Mouse (Mus musculus) cerebellum, adult 2 months (tissue): ENCODE data around the gene Gm4340. TPM values are rescaled to one million over a fixed set of nuclear protein-coding genes. Genes with fewer than 3 reads are reported as not detected.
"Not testable (repeated sequence)": the region's sequence is repeated elsewhere in the genome, so short reads cannot be mapped to it uniquely, and the experiment has no call there.

Experiments
- DNase-seq, 2 experiments: peaks; one replicate each; pipeline ENCODE4 v3.0.0; 2021
- H3K27ac ChIP-seq: fragments of 200-500 bp; 2 replicates; pipeline ENCODE4 v1.5.1; 2012; ENCODE audit warnings: low read length, control low read depth, inconsistent platforms; ENCODE audit not compliant: insufficient read depth
- H3K27me3 ChIP-seq: fragments of 200-500 bp; 2 replicates; pipeline ENCODE4 v1.6.1; 2012; ENCODE audit warnings: inconsistent platforms, mild to moderate bottlenecking, low read length, moderate library complexity; ENCODE audit not compliant: control insufficient read depth, insufficient read depth
- H3K4me1 ChIP-seq: fragments of 200-500 bp; 2 replicates; pipeline ENCODE4 v1.6.1; 2011; ENCODE audit warnings: low read length; ENCODE audit not compliant: control insufficient read depth, insufficient read depth
- H3K4me3 ChIP-seq: fragments of 200-500 bp; replicated peaks from 2 replicates; pipeline ENCODE3; 2011; ENCODE audit warnings: mild to moderate bottlenecking, low read depth, low read length, control low read depth; ENCODE audit not compliant: insufficient read depth
- CTCF ChIP-seq: fragments of 200-500 bp; IDR thresholded peaks from 2 replicates; pipeline ENCODE4 v1.5.1; 2011; ENCODE audit warnings: low read depth, mild to moderate bottlenecking, control low read depth, low read length, moderate library complexity, borderline replicate concordance; ENCODE audit not compliant: insufficient read depth
- POLR2A ChIP-seq: fragments of 200-500 bp; IDR thresholded peaks from 2 replicates; pipeline ENCODE4 v1.6.1; 2011; ENCODE audit warnings: low read length, control low read depth, borderline replicate concordance; ENCODE audit not compliant: insufficient read depth
- WGBS: fragments of 180-500 bp; shearing (Covaris S2); methylation state at CpG from one replicate; pipeline ENCODE4 v1.1.7; 2018; 5-methylcytosine and 5-hydroxymethylcytosine counted together
- polyA plus RNA-seq: library from polyadenylated mRNA; depleted of rRNA; stranded (reverse); fragments of >200 nt; gene quantifications from 2 replicates; pipeline ENCODE4 v1.2.3, GENCODE M21; 2012; rRNA removed

The Gm4340 gene
- polyA plus RNA-seq, result not detected in 2 replicates

DNA sequence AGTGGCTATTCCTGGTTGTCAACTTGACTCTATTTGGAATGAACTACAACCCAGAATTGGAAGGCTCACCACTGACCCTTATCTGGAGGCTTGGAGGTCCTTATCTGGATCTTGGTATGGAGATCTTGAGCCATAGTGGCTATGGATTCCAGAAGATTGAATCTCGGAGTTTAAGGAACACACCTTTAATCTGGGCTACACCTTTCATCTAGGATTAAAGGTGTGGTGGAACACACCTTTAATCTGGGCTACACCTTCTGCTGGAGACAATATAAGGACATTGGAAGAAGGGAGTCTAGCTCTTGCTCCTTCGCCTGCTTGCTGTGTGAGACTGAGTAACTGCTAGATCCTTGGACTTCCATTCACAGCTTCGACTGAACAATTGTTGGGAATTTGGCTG is at the start of gene Gm4340:
Gene Gm4340, plus strand, starts transcription at position 301 of the 400 bp plus-strand sequence.
- H3K27me3 ChIP-seq, H3K27ac ChIP-seq, H3K4me3 ChIP-seq, H3K4me1 ChIP-seq, DNase-seq: not testable (repeated sequence)
- WGBS, result no CpG with 5 or more reads among the region's 3 CpGs

DNA sequence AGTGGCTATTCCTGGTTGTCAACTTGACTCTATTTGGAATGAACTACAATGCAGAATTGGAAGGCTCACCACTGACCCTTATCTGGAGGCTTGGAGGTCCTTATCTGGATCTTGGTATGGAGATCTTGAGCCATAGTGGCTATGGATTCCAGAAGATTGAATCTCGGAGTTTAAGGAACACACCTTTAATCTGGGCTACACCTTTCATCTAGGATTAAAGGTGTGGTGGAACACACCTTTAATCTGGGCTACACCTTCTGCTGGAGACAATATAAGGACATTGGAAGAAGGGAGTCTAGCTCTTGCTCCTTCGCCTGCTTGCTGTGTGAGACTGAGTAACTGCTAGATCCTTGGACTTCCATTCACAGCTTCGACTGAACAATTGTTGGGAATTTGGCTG is 42.6 kb upstream of the Gm4340 start, which contains the start of gene Gm6763:
Gene Gm6763, plus strand, starts transcription at position 301 of the 400 bp plus-strand sequence.
- H3K4me1 ChIP-seq, result not testable (repeated sequence)

DNA sequence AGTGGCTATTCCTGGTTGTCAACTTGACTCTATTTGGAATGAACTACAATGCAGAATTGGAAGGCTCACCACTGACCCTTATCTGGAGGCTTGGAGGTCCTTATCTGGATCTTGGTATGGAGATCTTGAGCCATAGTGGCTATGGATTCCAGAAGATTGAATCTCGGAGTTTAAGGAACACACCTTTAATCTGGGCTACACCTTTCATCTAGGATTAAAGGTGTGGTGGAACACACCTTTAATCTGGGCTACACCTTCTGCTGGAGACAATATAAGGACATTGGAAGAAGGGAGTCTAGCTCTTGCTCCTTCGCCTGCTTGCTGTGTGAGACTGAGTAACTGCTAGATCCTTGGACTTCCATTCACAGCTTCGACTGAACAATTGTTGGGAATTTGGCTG is 34.1 kb upstream of the Gm4340 start, which contains the start of gene Gm8764:
Gene Gm8764, plus strand, starts transcription at position 301 of the 400 bp plus-strand sequence.
- not testable (repeated sequence) for H3K27me3 ChIP-seq, H3K4me3 ChIP-seq, DNase-seq, H3K27ac ChIP-seq, H3K4me1 ChIP-seq
- no CpG with 5 or more reads among the region's 3 CpGs for WGBS

More for the DNA sequence above, 42.6 kb upstream of the Gm4340 start, which contains the start of gene Gm6763:
- no CpG with 5 or more reads among the region's 3 CpGs for WGBS
- DNase-seq, H3K4me3 ChIP-seq, H3K27ac ChIP-seq, H3K27me3 ChIP-seq: not testable (repeated sequence)

DNA sequence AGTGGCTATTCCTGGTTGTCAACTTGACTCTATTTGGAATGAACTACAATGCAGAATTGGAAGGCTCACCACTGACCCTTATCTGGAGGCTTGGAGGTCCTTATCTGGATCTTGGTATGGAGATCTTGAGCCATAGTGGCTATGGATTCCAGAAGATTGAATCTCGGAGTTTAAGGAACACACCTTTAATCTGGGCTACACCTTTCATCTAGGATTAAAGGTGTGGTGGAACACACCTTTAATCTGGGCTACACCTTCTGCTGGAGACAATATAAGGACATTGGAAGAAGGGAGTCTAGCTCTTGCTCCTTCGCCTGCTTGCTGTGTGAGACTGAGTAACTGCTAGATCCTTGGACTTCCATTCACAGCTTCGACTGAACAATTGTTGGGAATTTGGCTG is 25.6 kb upstream of the Gm4340 start, which contains the start of gene Gm21304:
Gene Gm21304, plus strand, starts transcription at position 301 of the 400 bp plus-strand sequence.
- WGBS, result no CpG with 5 or more reads among the region's 3 CpGs
- not testable (repeated sequence) for H3K27ac ChIP-seq, H3K27me3 ChIP-seq, H3K4me3 ChIP-seq, DNase-seq, H3K4me1 ChIP-seq

DNA sequence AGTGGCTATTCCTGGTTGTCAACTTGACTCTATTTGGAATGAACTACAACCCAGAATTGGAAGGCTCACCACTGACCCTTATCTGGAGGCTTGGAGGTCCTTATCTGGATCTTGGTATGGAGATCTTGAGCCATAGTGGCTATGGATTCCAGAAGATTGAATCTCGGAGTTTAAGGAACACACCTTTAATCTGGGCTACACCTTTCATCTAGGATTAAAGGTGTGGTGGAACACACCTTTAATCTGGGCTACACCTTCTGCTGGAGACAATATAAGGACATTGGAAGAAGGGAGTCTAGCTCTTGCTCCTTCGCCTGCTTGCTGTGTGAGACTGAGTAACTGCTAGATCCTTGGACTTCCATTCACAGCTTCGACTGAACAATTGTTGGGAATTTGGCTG is 17.1 kb upstream of the Gm4340 start, which contains the start of gene Gm21312:
Gene Gm21312, plus strand, starts transcription at position 301 of the 400 bp plus-strand sequence.
- not testable (repeated sequence) for H3K4me1 ChIP-seq, H3K27me3 ChIP-seq, DNase-seq, H3K27ac ChIP-seq, H3K4me3 ChIP-seq
- no CpG with 5 or more reads among the region's 3 CpGs for WGBS

DNA sequence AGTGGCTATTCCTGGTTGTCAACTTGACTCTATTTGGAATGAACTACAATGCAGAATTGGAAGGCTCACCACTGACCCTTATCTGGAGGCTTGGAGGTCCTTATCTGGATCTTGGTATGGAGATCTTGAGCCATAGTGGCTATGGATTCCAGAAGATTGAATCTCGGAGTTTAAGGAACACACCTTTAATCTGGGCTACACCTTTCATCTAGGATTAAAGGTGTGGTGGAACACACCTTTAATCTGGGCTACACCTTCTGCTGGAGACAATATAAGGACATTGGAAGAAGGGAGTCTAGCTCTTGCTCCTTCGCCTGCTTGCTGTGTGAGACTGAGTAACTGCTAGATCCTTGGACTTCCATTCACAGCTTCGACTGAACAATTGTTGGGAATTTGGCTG is 8.6 kb upstream of the Gm4340 start, which contains the start of gene Gm20765:
Gene Gm20765, plus strand, starts transcription at position 301 of the 400 bp plus-strand sequence.
- not testable (repeated sequence) for DNase-seq, H3K4me3 ChIP-seq, H3K4me1 ChIP-seq, H3K27me3 ChIP-seq, H3K27ac ChIP-seq
- no CpG with 5 or more reads among the region's 3 CpGs for WGBS

DNA sequence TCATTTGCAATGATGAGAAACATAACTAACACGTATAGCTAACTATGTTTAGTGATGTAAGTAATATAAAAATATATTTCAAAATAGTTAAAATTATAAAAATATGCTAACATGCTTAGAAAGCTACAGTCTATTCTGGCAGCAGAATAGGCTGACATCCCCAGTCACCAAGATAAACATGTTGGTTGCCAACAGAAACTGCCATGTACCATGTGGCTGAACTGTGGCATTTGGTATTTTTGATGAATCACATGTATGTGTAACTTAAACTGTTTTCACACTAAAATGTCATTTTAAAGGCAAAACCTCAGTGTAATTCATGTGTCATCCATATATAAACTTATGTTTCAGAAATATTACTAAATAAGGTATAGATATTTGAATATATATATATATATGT is 15.8 kb downstream of the Gm4340 start:
- Histone ChIP-seq H3K4me3 (no peak overlapping the region), H3K27ac (no peak overlapping the region), H3K4me1 (no peaks in the 10 kb centered on the region), H3K27me3 (no peaks in the 10 kb centered on the region)
- TF ChIP-seq CTCF (no peak), POLR2A (no peak)
- DNase-seq, result no peak
- 81% methylated on average over 1 of the region's 1 CpGs for WGBS

DNA sequence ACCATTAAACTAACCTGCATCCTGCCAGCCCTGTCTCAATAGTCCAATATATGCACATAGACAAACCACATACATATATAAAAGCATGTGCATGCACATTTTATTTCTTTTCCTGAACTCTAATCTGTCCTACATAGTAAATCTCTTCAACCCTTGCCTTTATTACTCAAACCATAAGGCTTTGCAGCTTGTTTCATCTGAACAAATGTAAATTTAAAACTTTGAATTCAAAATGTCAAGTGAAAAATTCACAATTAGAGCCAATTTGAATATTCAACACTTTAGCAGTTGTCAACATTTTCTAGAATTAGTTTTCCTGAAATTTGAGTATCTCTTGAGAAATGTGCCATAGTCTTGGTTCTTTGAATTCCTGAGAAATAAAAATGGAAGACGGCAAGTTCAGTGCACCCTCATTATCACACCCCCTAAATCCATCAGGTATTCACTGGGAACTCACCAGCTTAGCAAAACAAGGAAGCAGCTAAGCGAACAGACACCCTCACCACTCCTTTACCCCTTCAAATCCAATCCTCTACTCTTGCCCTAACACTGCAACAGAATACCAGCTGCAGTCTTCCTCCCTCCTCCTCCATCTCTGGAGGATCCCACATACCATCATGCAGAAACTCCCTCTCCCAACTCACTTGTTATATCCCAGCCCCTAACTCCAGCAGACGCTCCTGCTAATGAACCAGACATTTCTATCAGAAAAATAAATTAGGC is 16.6 kb downstream of the Gm4340 start:
- no peak for TF ChIP-seq POLR2A
- TF ChIP-seq CTCF, result no peak
- H3K27ac ChIP-seq, result no peak overlapping the region
- H3K27me3 ChIP-seq, result no peaks in the 10 kb centered on the region
- no peaks in the 10 kb centered on the region for H3K4me1 ChIP-seq
- WGBS, result 78% methylated on average over 3 of the region's 3 CpGs
- no peak for DNase-seq
- no peak overlapping the region for H3K4me3 ChIP-seq

DNA sequence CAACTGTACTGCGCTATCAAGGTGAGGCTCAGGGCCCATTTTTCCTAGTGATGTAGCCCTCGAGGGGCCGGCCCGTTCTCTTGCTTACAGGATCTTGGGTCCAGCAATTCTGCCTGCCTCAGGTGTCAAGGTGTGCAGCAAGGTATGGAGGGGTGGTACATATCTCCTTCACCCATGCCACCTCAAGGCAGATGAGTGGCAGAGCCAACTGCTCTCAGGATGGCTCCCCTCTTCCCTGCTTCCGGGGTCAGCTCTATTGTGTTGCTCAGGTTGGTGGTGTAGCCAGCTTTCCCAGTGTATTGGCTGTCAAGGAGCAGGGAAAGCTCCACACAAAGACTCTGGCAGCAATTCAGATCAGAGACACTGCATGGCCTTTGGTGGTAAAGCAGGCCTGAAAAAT is 20.7 kb downstream of the Gm4340 start:
- WGBS, result 90% methylated on average over 5 of the region's 5 CpGs
- TF ChIP-seq CTCF, result no peak
- no peak for TF ChIP-seq POLR2A

More for the DNA sequence above, 20.7 kb downstream of the Gm4340 start:
- no peaks in the 10 kb centered on the region for H3K27me3 ChIP-seq
- H3K4me3 ChIP-seq, result no peak overlapping the region
- H3K4me1 ChIP-seq, result no peaks in the 10 kb centered on the region
- no peak for DNase-seq
- no peak overlapping the region for H3K27ac ChIP-seq
